Mouse (Mus musculus) neural tube, embryonic 13.5 days (tissue): ENCODE measurements around the gene Zfp607b. TPM values are rescaled to one million over a fixed set of nuclear protein-coding genes. Genes with fewer than 3 reads are reported as not detected.

Experiments
- ATAC-seq: fragments of 200-750 bp; cut with Nextera tagmentation; 2 replicates; pipeline ENCODE4 v1.8.0; 2017; ENCODE audit warnings: low read depth, mild to moderate bottlenecking, moderate TSS enrichment, moderate library complexity
- H3K27ac ChIP-seq: fragments of 300-500 bp; sonication (generic); replicated peaks from 2 replicates; pipeline ENCODE4 v1.5.1; 2015; ENCODE audit warnings: moderate library complexity, mild to moderate bottlenecking, inconsistent platforms
- H3K27me3 ChIP-seq: fragments of 300-500 bp; sonication (generic); 2 replicates; pipeline ENCODE4 v1.6.1; 2015; ENCODE audit warnings: mild to moderate bottlenecking, inconsistent platforms
- H3K36me3 ChIP-seq: fragments of 300-500 bp; sonication (generic); 2 replicates; pipeline ENCODE4 v1.6.1; 2015; ENCODE audit warnings: mild to moderate bottlenecking, inconsistent platforms
- H3K4me1 ChIP-seq: fragments of 300-500 bp; sonication (generic); replicated peaks from 2 replicates; pipeline ENCODE4 v1.6.1; 2015; ENCODE audit warnings: inconsistent platforms
- H3K4me2 ChIP-seq: fragments of 300-500 bp; sonication (generic); 2 replicates; pipeline ENCODE4 v1.6.1; 2015; ENCODE audit warnings: inconsistent platforms, mild to moderate bottlenecking, moderate library complexity
- H3K4me3 ChIP-seq: fragments of 300-500 bp; sonication (generic); 2 replicates; pipeline ENCODE4 v1.5.1; 2015; ENCODE audit warnings: mild to moderate bottlenecking, inconsistent platforms
- H3K9ac ChIP-seq: fragments of 300-500 bp; sonication (generic); 2 replicates; pipeline ENCODE4 v1.6.1; 2015; ENCODE audit warnings: moderate library complexity, mild to moderate bottlenecking, inconsistent platforms
- H3K9me3 ChIP-seq: fragments of 300-500 bp; sonication (generic); 2 replicates; pipeline ENCODE4 v1.6.1; 2016; ENCODE audit warnings: inconsistent platforms
- WGBS: fragments of 180-500 bp; shearing (Covaris S2); methylation state at CpG from one replicate; pipeline ENCODE4 v1.1.7; 2015; 5-methylcytosine and 5-hydroxymethylcytosine counted together
- polyA plus RNA-seq: library from polyadenylated mRNA; unstranded; fragments of >200 nt; fragmentation: Nextera tagmentation; extraction: Ambion mirVana; gene quantifications from 2 replicates; pipeline ENCODE4 v1.2.1, GENCODE M21; 2015

Zfp607b gene
- polyA plus RNA-seq, result 7.6 and 8.9 TPM in 2 replicates

DNA sequence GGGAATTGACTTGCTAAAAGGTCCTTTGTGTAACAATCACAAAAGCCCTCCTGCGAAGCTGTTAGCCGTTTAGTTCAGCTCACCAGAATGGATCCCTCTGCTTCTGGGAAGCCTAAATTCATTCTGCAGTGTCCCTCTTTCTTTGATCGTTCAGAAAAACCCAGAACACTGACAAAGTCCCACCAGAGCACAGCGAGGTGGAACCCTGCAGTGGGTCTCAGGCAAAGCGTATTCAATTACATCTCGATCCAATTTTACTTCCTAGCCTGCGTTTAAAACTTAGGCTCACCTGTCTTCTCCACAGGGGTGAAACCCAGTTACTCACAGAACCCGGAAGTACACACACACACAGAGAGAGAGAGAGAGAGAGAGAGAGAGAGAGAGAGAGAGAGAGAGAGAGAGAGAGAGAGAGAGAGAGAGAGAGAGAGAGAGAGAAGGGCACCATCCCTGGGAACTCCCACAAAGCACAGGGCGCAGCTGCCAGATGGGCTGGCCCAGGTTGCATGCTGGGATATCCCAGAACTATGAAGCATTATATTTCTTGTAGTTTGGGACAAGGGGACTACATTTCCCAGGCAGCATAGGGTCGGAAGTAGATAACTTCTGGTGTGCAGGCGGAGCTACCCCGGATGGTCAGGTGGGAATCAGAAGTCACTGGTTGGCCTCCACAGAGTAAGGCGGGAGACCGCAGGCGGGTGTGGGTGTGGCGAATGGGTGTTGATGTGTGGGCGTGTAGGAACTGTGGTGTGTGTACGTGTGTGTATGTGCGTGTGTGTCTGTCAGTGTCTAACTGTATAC is at the start of gene Zfp607b:
TSS of gene Zfp607b (plus strand) at position 526 of the 798 bp plus-strand sequence.
- Histone ChIP-seq H3K4me2 (peak within 1 kb of the TSS; percentile 79), H3K9ac (peak within 1 kb of the TSS; percentile 79), H3K9me3 (no peaks in the 10 kb centered on the region), H3K4me1 (peaks cover 24% of the 10 kb centered on the region), H3K36me3 (peaks cover 6% of the 10 kb centered on the region), H3K27me3 (no peaks in the 10 kb centered on the region), H3K4me3 (peak within 1 kb of the TSS; percentile 48), H3K27ac (peak within 1 kb of the TSS; percentile 86)
- peak; percentile 98 for ATAC-seq
- under 1% methylated on average over 19 of the region's 19 CpGs for whole genome bisulfite sequencing

- no peak overlapping the region for H3K27ac ChIP-seq
- no peak overlapping the region for H3K4me3 ChIP-seq
- H3K4me2 ChIP-seq, result no peak overlapping the region
- H3K4me1 ChIP-seq, result no peaks in the 10 kb centered on the region
- H3K9me3 ChIP-seq, result no peaks in the 10 kb centered on the region
- no peak overlapping the region for H3K9ac ChIP-seq
- peaks cover 7% of the 10 kb centered on the region for H3K36me3 ChIP-seq
- no peak for ATAC-seq
- WGBS, result 52% methylated on average over 1 of the region's 1 CpGs
- H3K27me3 ChIP-seq, result no peaks in the 10 kb centered on the region
Observed at GRCm38 (mm10) chr7:27644471-27644870, 44.7 kb upstream of the Zfp607b start.

DNA sequence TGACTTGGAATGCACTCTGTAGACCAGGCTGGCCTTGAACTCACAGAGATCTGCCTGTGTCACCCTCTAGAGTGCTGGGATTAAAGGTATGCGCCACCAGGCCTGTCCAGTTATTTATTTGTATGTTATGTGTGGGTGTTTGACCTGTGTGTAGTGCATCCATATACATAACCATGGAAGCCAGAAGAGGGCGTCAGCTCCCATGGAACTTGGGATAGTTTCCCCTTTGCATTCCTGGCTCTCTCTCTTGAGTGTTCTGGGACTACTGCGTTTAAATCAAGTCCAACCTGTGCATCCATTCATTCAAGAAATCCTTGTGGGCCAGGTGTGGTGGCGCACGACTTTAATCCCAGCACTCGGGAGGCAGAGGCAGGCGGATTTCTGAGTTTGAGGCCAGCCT is 42.6 kb upstream of the Zfp607b start:
- Histone ChIP-seq H3K4me3 (no peak overlapping the region), H3K4me1 (no peaks in the 10 kb centered on the region), H3K9ac (no peak overlapping the region), H3K27me3 (no peaks in the 10 kb centered on the region), H3K4me2 (no peak overlapping the region), H3K27ac (no peak overlapping the region), H3K9me3 (no peaks in the 10 kb centered on the region), H3K36me3 (no peaks in the 10 kb centered on the region)
- WGBS, result 85% methylated on average over 7 of the region's 7 CpGs
- ATAC-seq, result no peak

DNA sequence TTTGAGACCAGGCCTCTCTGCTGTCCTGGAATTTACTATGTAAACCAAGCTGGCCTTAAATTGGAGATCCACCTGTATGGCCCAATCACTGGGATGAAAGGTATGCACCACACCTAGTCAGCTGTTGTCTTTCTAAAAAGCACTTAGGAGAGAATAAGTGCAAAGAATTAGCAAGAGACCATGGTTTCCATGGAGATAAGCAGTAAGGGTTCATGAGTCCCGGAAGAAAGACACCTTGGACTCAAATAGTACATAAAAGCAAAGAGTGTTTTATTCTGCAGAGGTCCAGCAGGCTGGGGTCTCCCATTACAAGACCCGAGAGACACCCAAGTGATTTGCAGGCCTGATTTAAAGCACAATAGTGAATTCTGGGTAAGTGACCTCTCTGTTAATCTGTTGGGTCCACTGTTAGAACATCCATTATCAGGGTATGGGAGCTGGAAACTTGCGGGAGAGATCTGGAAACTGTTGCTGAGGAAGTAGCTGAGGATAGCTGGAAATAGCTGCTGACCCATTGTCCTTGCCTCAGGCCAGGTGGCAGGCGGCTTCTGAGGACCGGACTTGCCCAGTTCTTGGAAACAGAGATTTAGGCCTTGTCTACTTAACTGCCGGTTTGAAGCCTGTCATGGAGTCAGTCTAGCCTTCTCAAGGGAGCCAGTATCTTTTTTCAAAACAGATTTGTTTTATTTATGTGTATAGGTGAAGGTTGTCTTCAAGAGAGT is 41.7 kb upstream of the Zfp607b start:
- Histone ChIP-seq H3K4me3 (no peak overlapping the region), H3K4me1 (no peaks in the 10 kb centered on the region), H3K9me3 (no peaks in the 10 kb centered on the region), H3K4me2 (no peak overlapping the region), H3K27ac (no peak overlapping the region), H3K27me3 (peaks cover 4% of the 10 kb centered on the region), H3K36me3 (no peaks in the 10 kb centered on the region), H3K9ac (no peak overlapping the region)
- WGBS, result 82% methylated on average over 6 of the region's 6 CpGs
- no peak for ATAC-seq

- no peaks in the 10 kb centered on the region for H3K9me3 ChIP-seq
- H3K4me2 ChIP-seq, result no peak overlapping the region
- 93% methylated on average over 11 of the region's 11 CpGs for WGBS
- H3K36me3 ChIP-seq, result no peaks in the 10 kb centered on the region
- H3K4me3 ChIP-seq, result no peak overlapping the region
- peaks cover 17% of the 10 kb centered on the region for H3K4me1 ChIP-seq
- H3K27ac ChIP-seq, result no peak overlapping the region
- H3K27me3 ChIP-seq, result peaks cover 11% of the 10 kb centered on the region
- ATAC-seq, result no peak
- no peak overlapping the region for H3K9ac ChIP-seq
Observed at GRCm38 (mm10) chr7:27649723-27650122, 39.4 kb upstream of the Zfp607b start.

DNA sequence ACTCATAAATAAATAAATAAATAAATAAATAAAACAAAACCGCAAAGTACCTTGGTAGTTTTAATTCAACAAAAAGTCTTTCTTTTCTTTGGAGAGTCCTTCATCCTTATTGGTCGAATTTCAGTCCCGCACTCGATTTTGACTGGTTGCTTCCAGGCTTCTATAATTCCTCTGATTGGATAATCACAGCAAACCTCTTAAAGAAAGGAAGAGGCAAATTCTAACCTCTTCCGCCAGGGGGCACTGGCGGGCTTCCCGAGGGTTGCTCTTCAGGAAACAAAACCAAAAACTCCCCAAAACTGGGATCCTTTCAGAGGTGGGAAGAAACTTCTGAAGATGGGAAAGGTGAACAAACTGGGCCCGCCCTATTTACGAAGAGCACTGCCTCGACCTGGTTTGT is 38.2 kb upstream of the Zfp607b start:
- Histone ChIP-seq H3K27me3 (peaks cover 18% of the 10 kb centered on the region), H3K9ac (no peak overlapping the region), H3K36me3 (peaks cover 7% of the 10 kb centered on the region), H3K4me2 (no peak overlapping the region), H3K4me1 (peaks cover 29% of the 10 kb centered on the region), H3K9me3 (no peaks in the 10 kb centered on the region), H3K4me3 (no peak overlapping the region), H3K27ac (no peak overlapping the region)
- ATAC-seq, result no peak
- 8% methylated on average over 10 of the region's 10 CpGs for WGBS

GRCm38 (mm10) chr7:27653681-27654437 is 35.3 kb upstream of the Zfp607b start, which contains the start of gene Ttc9b:
Ttc9b (plus strand) TSS chr7:27653915.
- H3K36me3 ChIP-seq, result peaks cover 36% of the 10 kb centered on the region
- H3K27me3 ChIP-seq, result peaks cover 37% of the 10 kb centered on the region
- H3K4me1 ChIP-seq, result peaks cover 30% of the 10 kb centered on the region
- H3K27ac ChIP-seq, result peak within 1 kb of the TSS; percentile 95
- H3K4me3 ChIP-seq, result peak within 1 kb of the TSS; percentile 67
- 3% methylated on average over 52 of the region's 62 CpGs for WGBS
- H3K4me2 ChIP-seq, result peak within 1 kb of the TSS; percentile 73
- peak within 1 kb of the TSS; percentile 89 for H3K9ac ChIP-seq
- peak; percentile 76 for ATAC-seq
- no peaks in the 10 kb centered on the region for H3K9me3 ChIP-seq

- Histone ChIP-seq H3K4me2 (peak overlapping the region; percentile 73), H3K27ac (peak overlapping the region; percentile 95; the same call in 1 of the 2 replicates), H3K27me3 (peaks cover 46% of the 10 kb centered on the region), H3K9ac (peak overlapping the region; percentile 89; the same call in 1 of the 2 replicates), H3K9me3 (no peaks in the 10 kb centered on the region), H3K4me3 (peak overlapping the region; percentile 67), H3K36me3 (peaks cover 45% of the 10 kb centered on the region), H3K4me1 (peaks cover 30% of the 10 kb centered on the region)
- 64% methylated on average over 20 of the region's 20 CpGs for WGBS
- peak; percentile 10; the same call in 1 of the 2 replicates for ATAC-seq
Observed at GRCm38 (mm10) chr7:27654607-27655276, 34.4 kb upstream of the Zfp607b start.

GRCm38 (mm10) chr7:27655545-27655944 is 33.6 kb upstream of the Zfp607b start:
- H3K27me3 ChIP-seq, result peaks cover 46% of the 10 kb centered on the region
- H3K9me3 ChIP-seq, result no peaks in the 10 kb centered on the region
- H3K27ac ChIP-seq, result no peak overlapping the region
- peaks cover 30% of the 10 kb centered on the region for H3K4me1 ChIP-seq
- H3K36me3 ChIP-seq, result peaks cover 53% of the 10 kb centered on the region
- H3K4me2 ChIP-seq, result 0 out of 2 replicates have a peak overlapping the region, but pooled peaks have one; percentile 73
- 73% methylated on average over 11 of the region's 11 CpGs for WGBS
- 0 out of 2 replicates have a peak overlapping the region, but pooled peaks have one; percentile 4 for H3K9ac ChIP-seq
- H3K4me3 ChIP-seq, result no peak overlapping the region
- ATAC-seq, result no peak

- Histone ChIP-seq H3K4me1 (peaks cover 30% of the 10 kb centered on the region), H3K27ac (no peak overlapping the region), H3K9me3 (no peaks in the 10 kb centered on the region), H3K4me3 (no peak overlapping the region), H3K36me3 (peaks cover 64% of the 10 kb centered on the region), H3K4me2 (no peak overlapping the region), H3K27me3 (peaks cover 46% of the 10 kb centered on the region), H3K9ac (0 out of 2 replicates have a peak overlapping the region, but pooled peaks have one; percentile 17)
- no peak for ATAC-seq
- 92% methylated on average over 16 of the region's 16 CpGs for WGBS
Observed at GRCm38 (mm10) chr7:27656600-27656999, 32.5 kb upstream of the Zfp607b start.

GRCm38 (mm10) chr7:27657824-27658395 is 31.2 kb upstream of the Zfp607b start:
- no peaks in the 10 kb centered on the region for H3K9me3 ChIP-seq
- 32% methylated on average over 53 of the region's 53 CpGs for WGBS
- peaks cover 75% of the 10 kb centered on the region for H3K36me3 ChIP-seq
- H3K4me3 ChIP-seq, result no peak overlapping the region
- no peak for ATAC-seq
- H3K9ac ChIP-seq, result no peak overlapping the region
- H3K27ac ChIP-seq, result no peak overlapping the region
- H3K4me1 ChIP-seq, result peaks cover 27% of the 10 kb centered on the region
- H3K4me2 ChIP-seq, result no peak overlapping the region
- H3K27me3 ChIP-seq, result peaks cover 37% of the 10 kb centered on the region
